Mouse (Mus musculus) small intestine, adult 2 months (tissue): ENCODE measurements around the gene Syt16. TPM values are rescaled to one million over a fixed set of nuclear protein-coding genes. Genes with fewer than 3 reads are reported as not detected.
A peak's percentile ranks its signal among the peaks of the same experiment; 100 is the strongest.

Experiments used
- H3K27ac ChIP-seq: fragments of 200-500 bp; 2 replicates; pipeline ENCODE4 v1.5.1; 2012; ENCODE audit warnings: low read depth, low read length, control low read depth, inconsistent platforms; ENCODE audit not compliant: insufficient read depth
- H3K27me3 ChIP-seq: fragments of 200-500 bp; 2 replicates; pipeline ENCODE4 v1.6.1; 2012; ENCODE audit warnings: mild to moderate bottlenecking, moderate library complexity, low read length, inconsistent platforms; ENCODE audit not compliant: control insufficient read depth, insufficient read depth
- H3K36me3 ChIP-seq: fragments of 200-500 bp; 2 replicates; pipeline ENCODE4 v1.6.1; 2012; ENCODE audit warnings: mild to moderate bottlenecking, low read length, control low read depth, inconsistent platforms; ENCODE audit not compliant: control insufficient read depth, insufficient read depth
- H3K4me1 ChIP-seq: fragments of 200-500 bp; 2 replicates; pipeline ENCODE4 v1.6.1; 2012; ENCODE audit warnings: low read length, inconsistent platforms, mixed read lengths; ENCODE audit not compliant: control insufficient read depth, insufficient read depth, insufficient read length
- H3K4me3 ChIP-seq: fragments of 200-500 bp; 2 replicates; pipeline ENCODE4 v1.5.1; 2012; ENCODE audit warnings: low read depth, mild to moderate bottlenecking, control low read depth, inconsistent platforms, low read length, moderate library complexity
- CTCF ChIP-seq: fragments of 200-500 bp; IDR thresholded peaks from 2 replicates; pipeline ENCODE4 v1.5.1; 2012; ENCODE audit warnings: low read depth, mild to moderate bottlenecking, control low read depth, inconsistent platforms, low read length, moderate library complexity, mixed read lengths; ENCODE audit not compliant: insufficient replicate concordance, insufficient read length; ENCODE audit errors: extremely low read depth
- POLR2A ChIP-seq: fragments of 200-500 bp; IDR thresholded peaks from 2 replicates; pipeline ENCODE4 v1.6.1; 2012; ENCODE audit warnings: low read depth, mild to moderate bottlenecking, control low read depth, inconsistent platforms, low read length, moderate library complexity
- WGBS: fragments of 180-500 bp; shearing (Covaris S2); methylation state at CpG from one replicate; pipeline ENCODE4 v1.1.7; 2018; 5-methylcytosine and 5-hydroxymethylcytosine counted together
- polyA plus RNA-seq: library from polyadenylated mRNA; depleted of rRNA; stranded (reverse); fragments of >200 nt; gene quantifications from 2 replicates; pipeline ENCODE4 v1.2.3, GENCODE M21; 2012; rRNA removed

Syt16 gene
- polyA plus RNA-seq, 1 experiment = not detected

DNA sequence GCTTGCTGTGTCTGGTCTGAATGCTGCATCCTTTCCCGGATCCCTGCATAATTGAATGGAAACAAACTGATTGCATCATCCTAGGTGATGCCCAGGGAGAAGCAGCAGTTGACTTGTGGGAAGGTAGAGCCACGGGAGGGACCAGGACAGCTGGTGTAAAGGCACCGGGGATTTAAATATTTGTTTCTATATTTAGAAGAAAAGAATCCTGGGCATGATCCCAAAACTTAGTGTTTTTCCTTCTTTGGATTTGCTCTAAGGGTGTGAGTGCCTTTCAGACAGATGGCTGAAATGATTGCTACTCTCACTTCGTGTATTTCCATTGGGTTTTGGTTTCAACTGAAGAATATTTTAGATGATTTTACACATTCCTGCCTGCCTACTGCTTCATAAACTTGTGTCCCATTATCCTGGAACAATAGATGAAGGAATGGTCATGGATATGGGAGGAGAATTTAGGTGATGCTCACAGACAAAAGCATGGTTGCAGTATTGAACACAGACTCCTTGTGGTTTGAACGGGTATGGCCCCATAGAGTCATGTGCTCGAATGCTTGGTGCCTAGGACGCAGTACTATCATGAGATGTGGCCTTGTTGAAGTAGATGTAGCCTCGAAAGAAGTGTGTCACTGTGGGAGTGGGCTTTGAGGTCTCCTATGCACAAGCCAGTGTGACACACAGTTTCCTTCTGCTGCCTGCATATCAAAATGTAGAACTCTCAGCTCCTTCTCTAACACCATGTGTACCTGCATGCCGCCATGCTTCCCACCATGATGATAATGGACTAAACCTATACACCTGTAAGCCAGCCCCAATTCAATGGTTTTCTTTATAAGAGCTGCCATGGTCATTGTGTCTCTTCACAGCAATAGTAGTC, 306.2 kb downstream of the Syt16 start:
- Histone ChIP-seq H3K4me1 (no peaks in the 10 kb centered on the region), H3K36me3 (no peaks in the 10 kb centered on the region), H3K4me3 (no peak overlapping the region), H3K27me3 (no peaks in the 10 kb centered on the region), H3K27ac (no peak overlapping the region)
- TF ChIP-seq POLR2A (no peak), CTCF (no peak)
- 69% methylated on average over 9 of the region's 9 CpGs for WGBS

DNA sequence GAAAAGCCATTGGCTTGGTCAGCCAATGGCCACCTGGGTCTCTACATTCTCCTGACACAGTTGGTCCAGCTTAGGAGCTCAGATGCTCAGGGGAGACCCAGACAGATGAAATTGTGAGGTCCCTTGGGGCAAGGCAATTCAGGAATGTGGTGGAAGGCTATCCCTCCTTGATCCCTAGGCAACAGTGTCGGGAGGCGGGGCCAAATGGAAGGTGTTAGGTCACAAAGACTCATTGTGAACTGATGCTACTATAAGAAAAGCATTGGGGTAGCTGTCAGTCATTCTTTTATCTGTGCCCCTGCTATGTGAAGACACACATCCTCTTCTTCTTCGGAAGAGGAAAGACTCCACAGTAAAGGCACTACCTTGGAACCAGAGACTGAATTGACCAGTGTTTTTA, 315.1 kb downstream of the Syt16 start:
- no peak overlapping the region for H3K4me3 ChIP-seq
- H3K27ac ChIP-seq = no peak overlapping the region
- 84% methylated on average over 3 of the region's 3 CpGs for WGBS
- no peaks in the 10 kb centered on the region for H3K36me3 ChIP-seq
- TF ChIP-seq CTCF (no peak), POLR2A (no peak)
- H3K4me1 ChIP-seq = no peaks in the 10 kb centered on the region
- no peaks in the 10 kb centered on the region for H3K27me3 ChIP-seq

DNA sequence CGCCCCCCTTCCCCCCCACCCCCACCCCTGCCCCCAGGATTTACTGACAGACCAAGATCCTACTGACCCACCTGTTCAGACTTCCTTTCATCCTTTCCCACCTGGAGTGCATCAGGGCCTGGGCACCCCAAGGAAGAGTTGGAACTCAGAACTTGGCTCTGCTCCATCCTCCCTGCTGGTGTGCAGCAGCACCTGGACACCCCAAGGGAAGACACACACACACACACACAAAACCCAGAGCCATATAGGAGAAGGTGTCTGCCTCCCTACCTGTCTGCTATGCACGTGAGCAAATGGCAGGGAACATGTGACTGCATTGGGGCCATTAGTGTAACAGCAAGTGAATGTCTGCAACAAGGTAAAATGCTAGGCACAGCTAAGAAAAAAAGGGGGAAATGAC, 317.8 kb downstream of the Syt16 start:
- H3K4me1 ChIP-seq = no peaks in the 10 kb centered on the region
- H3K4me3 ChIP-seq = no peak overlapping the region
- WGBS = 54% methylated on average over 2 of the region's 2 CpGs
- no peak for TF ChIP-seq POLR2A
- no peak for TF ChIP-seq CTCF
- no peaks in the 10 kb centered on the region for H3K36me3 ChIP-seq
- H3K27me3 ChIP-seq = no peaks in the 10 kb centered on the region
- H3K27ac ChIP-seq = no peak overlapping the region

DNA sequence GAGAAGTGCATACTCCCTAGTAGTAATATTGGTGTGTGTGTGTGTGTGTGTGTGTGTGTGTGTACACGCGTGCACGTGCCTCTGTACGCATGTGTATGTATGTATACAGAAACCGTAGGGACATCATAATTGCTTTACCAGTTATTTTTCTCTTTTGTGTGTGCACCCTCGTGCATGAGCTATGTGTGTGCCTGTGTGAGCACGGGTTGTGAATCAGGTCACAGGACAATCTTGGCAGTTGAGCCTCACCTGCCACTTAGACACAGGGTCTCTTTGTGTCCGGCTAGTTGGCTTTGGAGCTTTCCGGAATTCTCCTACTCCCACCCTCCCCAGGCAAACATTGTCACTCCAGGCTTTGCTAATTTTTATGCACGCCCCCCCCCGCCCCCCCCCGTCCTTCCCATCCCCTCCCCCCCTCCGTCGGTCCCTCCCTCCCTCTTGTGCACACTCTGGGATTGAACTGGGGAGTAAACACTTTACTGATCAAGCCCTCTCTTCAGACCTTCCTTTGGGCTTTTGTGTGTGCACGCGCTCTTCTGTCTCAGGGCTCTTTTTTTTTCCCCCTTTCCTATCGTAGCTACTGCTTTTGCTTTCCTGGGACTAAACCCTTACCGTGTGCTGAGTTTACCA, 319.0 kb downstream of the Syt16 start, which contains the start of gene Gm11042:
Gm11042 (minus strand) TSS at position 51 of the 630 bp plus-strand sequence.
- H3K27me3 ChIP-seq = no peaks in the 10 kb centered on the region
- no peaks in the 10 kb centered on the region for H3K36me3 ChIP-seq
- no peak for TF ChIP-seq POLR2A
- peak within 1 kb of the TSS; percentile 48 for H3K4me3 ChIP-seq
- H3K27ac ChIP-seq = no peak within 1 kb of the TSS
- no peaks in the 10 kb centered on the region for H3K4me1 ChIP-seq
- WGBS = 27% methylated on average over 16 of the region's 18 CpGs

DNA sequence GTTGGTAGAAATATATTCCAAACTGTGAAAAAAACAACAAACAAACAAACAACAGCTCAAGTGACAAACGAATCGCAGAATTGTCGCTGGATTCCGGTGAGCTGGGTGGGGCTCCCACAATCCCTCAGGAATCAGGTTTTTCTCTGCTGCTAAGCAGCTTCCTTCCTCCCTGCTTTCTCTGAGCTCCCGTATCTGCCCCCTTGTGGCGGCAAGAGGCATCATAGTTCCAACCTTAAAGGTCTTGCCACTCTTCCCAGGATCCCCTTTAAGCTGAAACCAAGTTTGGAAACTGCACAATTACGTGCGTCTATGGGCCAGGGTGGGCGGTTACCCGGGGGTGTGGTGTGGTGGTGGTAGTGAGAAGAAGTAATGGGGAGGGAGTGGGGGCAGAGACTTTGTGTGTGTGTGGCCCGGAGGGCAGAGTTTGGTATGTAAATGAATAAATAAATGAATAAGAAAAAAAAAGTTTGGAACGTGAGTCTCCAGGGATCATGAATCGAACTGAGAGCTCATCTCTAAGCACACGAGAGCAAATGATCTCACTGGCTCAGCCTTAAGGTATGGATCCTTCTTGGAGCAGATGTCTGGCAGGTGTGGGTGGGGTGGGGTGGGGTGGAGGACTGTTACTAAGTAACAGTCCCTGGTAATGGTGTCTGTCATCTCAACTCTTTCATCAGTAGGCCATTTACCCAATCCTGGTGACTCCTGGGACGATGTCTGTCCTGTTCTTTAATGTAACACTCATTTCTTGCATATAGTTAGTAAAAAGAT, 319.7 kb downstream of the Syt16 start:
- Histone ChIP-seq H3K4me3 (peak overlapping the region; percentile 48), H3K36me3 (no peaks in the 10 kb centered on the region), H3K27me3 (no peaks in the 10 kb centered on the region), H3K4me1 (no peaks in the 10 kb centered on the region), H3K27ac (no peak overlapping the region)
- 11% methylated on average over 15 of the region's 15 CpGs for WGBS
- TF ChIP-seq POLR2A = no peak
- peak; percentile 80; the same call in 1 of the 2 replicates for TF ChIP-seq CTCF

DNA sequence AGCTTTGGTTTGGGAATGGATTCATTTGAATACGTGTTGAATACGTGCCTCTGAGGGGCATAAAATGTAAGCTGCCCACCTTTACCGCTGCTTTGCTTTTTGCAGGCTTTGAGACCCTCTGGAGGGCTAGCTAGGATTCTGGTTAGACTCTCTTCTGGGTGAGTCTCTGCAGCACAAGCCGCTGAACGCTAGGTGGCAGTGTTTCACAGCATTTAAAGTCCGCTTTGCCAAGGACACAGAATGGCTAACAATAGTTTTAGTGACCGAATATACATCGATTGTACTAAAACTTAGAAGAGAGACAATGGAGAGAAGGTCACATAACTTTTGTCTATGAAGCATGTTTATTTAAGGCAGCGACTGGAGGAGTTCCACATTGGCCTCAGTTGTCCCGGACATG, 322.9 kb downstream of the Syt16 start:
- Histone ChIP-seq H3K4me1 (no peaks in the 10 kb centered on the region), H3K4me3 (no peak overlapping the region), H3K27me3 (no peaks in the 10 kb centered on the region), H3K27ac (no peak overlapping the region), H3K36me3 (no peaks in the 10 kb centered on the region)
- TF ChIP-seq CTCF = peak; percentile 84; the same call in 1 of the 2 replicates
- no peak for TF ChIP-seq POLR2A
- 13% methylated on average over 10 of the region's 10 CpGs for WGBS

DNA sequence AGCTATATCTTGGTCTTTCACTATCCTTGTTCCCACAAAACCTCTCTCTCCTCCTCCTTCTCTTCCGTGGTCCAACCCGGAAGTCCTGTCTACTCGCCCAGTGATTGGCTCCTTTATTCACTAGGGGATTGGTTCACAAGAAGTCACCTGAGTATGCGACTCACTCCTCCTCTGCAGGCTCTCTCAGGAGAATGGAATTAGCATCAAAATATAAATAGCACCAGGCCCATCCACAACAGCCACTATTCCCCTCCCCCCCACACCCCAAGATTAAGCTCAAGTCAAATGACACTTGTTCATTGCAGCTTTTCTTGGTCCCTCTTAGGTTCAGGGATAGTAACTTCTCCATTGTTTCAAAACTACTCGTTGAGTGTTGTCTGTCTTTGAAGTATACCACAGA, 324.5 kb downstream of the Syt16 start:
- H3K4me3 ChIP-seq = no peak overlapping the region
- WGBS = 80% methylated on average over 5 of the region's 5 CpGs
- H3K4me1 ChIP-seq = no peaks in the 10 kb centered on the region
- no peak overlapping the region for H3K27ac ChIP-seq
- no peaks in the 10 kb centered on the region for H3K36me3 ChIP-seq
- TF ChIP-seq CTCF (no peak), POLR2A (no peak)
- H3K27me3 ChIP-seq = no peaks in the 10 kb centered on the region

Other genes with a start within 250 kb of the Syt16 start
- 11.6 and 23.7 TPM in 2 replicates for gene Hif1a, start 96.3 kb upstream of the Syt16 start, polyA plus RNA-seq
- gene Gm49321, start 60.0 kb upstream of the Syt16 start, polyA plus RNA-seq = not detected in 2 replicates
- 2.0 and 2.8 TPM in 2 replicates for gene Snapc1, start 33.2 kb upstream of the Syt16 start, polyA plus RNA-seq